ENCODE assay signal across 10 mouse cellular contexts in the genomic region with DNA sequence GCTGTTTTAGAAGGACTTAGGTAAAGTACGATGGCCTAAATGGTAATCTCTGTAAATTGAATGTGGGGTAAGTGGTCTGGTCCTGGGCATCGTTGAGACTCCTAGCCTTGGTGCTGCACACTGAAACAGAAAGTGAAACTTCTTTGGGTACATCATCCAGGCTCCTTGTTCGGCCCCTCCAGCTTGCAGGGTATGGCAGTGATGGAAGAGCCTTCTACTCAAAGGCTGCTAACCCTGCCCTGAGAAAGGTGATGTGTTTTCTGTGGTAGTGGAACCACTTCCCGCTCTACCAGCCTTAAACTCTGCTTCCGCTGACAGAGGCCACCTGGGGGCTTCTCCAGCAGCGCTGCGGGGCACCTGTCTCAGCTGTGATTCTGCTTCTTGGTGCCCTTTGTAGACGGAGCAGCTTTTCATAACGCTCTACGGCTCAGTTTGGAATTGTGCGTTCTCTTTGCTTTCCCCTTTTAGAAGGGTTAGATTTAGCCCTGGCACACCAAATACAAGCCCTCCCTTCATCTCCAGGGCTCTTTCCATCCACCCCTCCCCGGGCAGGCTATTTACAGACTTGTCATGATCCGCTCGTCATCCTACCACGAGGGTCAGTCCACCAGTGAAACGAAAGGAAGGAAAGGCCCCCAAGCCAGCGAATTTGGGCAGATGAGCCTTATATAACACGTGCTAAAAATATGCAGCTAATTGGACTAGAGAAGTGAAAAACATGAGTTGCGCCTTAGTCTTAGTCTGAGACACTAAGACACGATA.
A peak's percentile ranks its signal among the peaks of the same experiment; 100 is the strongest.
DNase-seq lines count a peak whose midpoint lies in the region; ATAC-seq lines count a peak whose summit lies in the region.
"Had no signal": no experiment of that assay in that cellular context is flagged by ENCODE, and none has a peak within 500 bp of the region (broad histone marks: within the 10 kb centered on the region; RNA-seq: fewer than 3 reads in every experiment).

No protein-coding gene starts in this region.

- H3K27me3 ChIP-seq in heart, embryonic 12.5 days (replicated peaks) = no peaks in the 10 kb centered on the region
- H3K27me3 ChIP-seq in splenic B cell, adult 2 months (ENCODE audit: control insufficient read depth, insufficient read depth, low read length, poor library complexity, severe bottlenecking) = no peaks in the 10 kb centered on the region
- H3K27me3 ChIP-seq: embryonic facial prominence, embryonic 12.5 days had no signal

- WGBS in heart, embryonic 12.5 days = 64% methylated on average over 20 of the region's 20 CpGs

- 0 out of 2 replicates have a peak, but pooled peaks cover 4% of the 10 kb centered on the region for H3K9me3 ChIP-seq in heart, embryonic 12.5 days (replicated peaks)
- H3K9me3 ChIP-seq: embryonic facial prominence, embryonic 12.5 days had no signal

- peaks cover 7% of the 10 kb centered on the region; the same call in 1 of the 2 replicates for H3K4me1 ChIP-seq in brown adipose tissue, adult 24 weeks (ENCODE audit: control insufficient read depth, insufficient read depth, insufficient read length, low read length)
- peaks cover 60% of the 10 kb centered on the region for H3K4me1 ChIP-seq in heart, embryonic 12.5 days (replicated peaks)

- DNase-seq in cerebellum, postnatal 4 days (ENCODE audit: low spot score in 2 of 2) = no peak
- DNase-seq in left cerebral cortex, postnatal 36 days (ENCODE audit: low spot score in 2 of 2) = peak; percentile 74 to 83
- peak; percentile 70 for DNase-seq in splenic B cell, adult 2 months (ENCODE audit: low read depth, low spot score)
- DNase-seq in embryo, embryonic 11 days = no peak
- DNase-seq in urinary bladder, postnatal 10 days (ENCODE audit: low spot score) = no peak

- peak; percentile 57; the same call in 1 of the 2 replicates for ATAC-seq in cerebellum, adult (ENCODE audit: insufficient number of reproducible peaks, low FRiP score, low TSS enrichment)
- no peak for ATAC-seq in heart, embryonic 12.5 days (ENCODE audit: insufficient number of reproducible peaks, low FRiP score)

- H3K9ac ChIP-seq in heart, embryonic 12.5 days = peak overlapping the region; percentile 55
- H3K9ac ChIP-seq: embryonic facial prominence, embryonic 12.5 days; liver, embryonic 14.5 days had no signal

- intact Hi-C loops in left cerebral cortex, postnatal 36 days (cut with DNase I) = loop anchor here (5.0 kb wide), 3 partner anchors 55 to 135 kb away; no protein-coding TSS in a partner anchor

- H3K4me2 ChIP-seq in heart, embryonic 12.5 days = peak overlapping the region; percentile 63
- H3K4me2 ChIP-seq: embryonic facial prominence, embryonic 12.5 days had no signal

- peak overlapping the region; percentile 36 for H3K4me3 ChIP-seq in brown adipose tissue, adult 24 weeks (ENCODE audit: insufficient read depth, low read depth, low read length)
- peak overlapping the region; percentile 20; the same call in 1 of the 2 replicates for H3K4me3 ChIP-seq in heart, embryonic 12.5 days
- H3K4me3 ChIP-seq: embryonic facial prominence, embryonic 12.5 days had no signal

- H3K27ac ChIP-seq in brown adipose tissue, adult 24 weeks (replicated peaks; ENCODE audit: low read depth, low read length) = 0 out of 2 replicates have a peak overlapping the region, but pooled peaks have one; percentile 25
- peak overlapping the region; percentile 85 for H3K27ac ChIP-seq in heart, embryonic 12.5 days (ENCODE audit: poor library complexity, severe bottlenecking)
- H3K27ac ChIP-seq: embryonic facial prominence, embryonic 12.5 days; liver, embryonic 14.5 days had no signal

- no peaks in the 10 kb centered on the region for H3K36me3 ChIP-seq in heart, embryonic 12.5 days
- H3K36me3 ChIP-seq in splenic B cell, adult 2 months (ENCODE audit: control insufficient read depth, insufficient read depth, low read length, poor library complexity, severe bottlenecking) = no peaks in the 10 kb centered on the region
- H3K36me3 ChIP-seq: embryonic facial prominence, embryonic 12.5 days had no signal

Comparison
In these comparisons a context has a peak if more than half of its experiments do, and no peak if none do; other contexts are left out.
1. DNase-seq: peak in left cerebral cortex, postnatal 36 days (2 of 2) and splenic B cell, adult 2 months (single experiment); none in cerebellum, postnatal 4 days (0 of 2), embryo, embryonic 11 days (single experiment) and urinary bladder, postnatal 10 days (single experiment).